Mouse (Mus musculus): ENCODE measurements around the gene St6gal1.

DNA sequence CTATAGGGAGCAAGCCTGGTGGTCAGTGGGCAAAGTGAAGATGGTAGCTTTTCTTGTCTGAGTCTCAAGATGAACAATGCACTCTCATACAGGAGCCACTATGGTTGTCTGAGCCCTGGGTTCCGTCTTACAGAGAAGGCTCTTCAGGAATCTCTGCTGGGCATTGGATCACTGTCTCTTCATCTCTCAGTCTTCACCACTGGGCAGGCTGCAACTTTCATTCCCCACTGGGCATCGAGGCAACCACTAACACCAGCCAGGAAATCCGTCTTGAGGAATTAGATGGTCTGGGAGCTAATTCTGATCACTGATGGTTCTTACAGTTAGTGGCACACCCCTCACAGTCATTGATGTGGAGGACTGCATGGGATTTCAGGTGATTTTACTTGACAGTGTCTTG lies 73.9 kb downstream of the St6gal1 start:
- TF ChIP-seq POLR2A (IDR thresholded peaks at IDR 0.05; ENCODE audit: control insufficient read depth, low read depth, low read length), result no peak
- TF ChIP-seq CTCF (IDR thresholded peaks at IDR 0.05; ENCODE audit: control insufficient read depth, insufficient read depth, insufficient replicate concordance, low read depth, low read length), result no peak
